Mouse (Mus musculus) layer of hippocampus, postnatal 36 days (tissue): Measurements from ENCODE around the gene Zfp560. TPM values are rescaled to one million over a fixed set of nuclear protein-coding genes. Genes with fewer than 3 reads are reported as not detected.
"Not testable (repeated sequence)": the region's sequence is repeated elsewhere in the genome, so short reads cannot be mapped to it uniquely, and the experiment has no call there.

Experiments used
- DNase-seq, 2 experiments: peaks; one replicate each; pipeline ENCODE4 v3.0.0; 2022
- total RNA-seq, 2 experiments: library from RNA; stranded (reverse); gene quantifications; 2 replicates each; pipeline ENCODE4 v1.2.3; 2021

Gene Zfp560
- total RNA-seq = 10 to 100 TPM in 1 of 2 experiments, 1 to 10 TPM in 1; 9.3 to 10.9 TPM

GRCm38 (mm10) chr9:20384532-20385342 lies at the start of gene Zfp560:
Gene Zfp560, minus strand, starts transcription at chr9:20385177.
- DNase-seq = peak; percentile 86 to 90

- DNase-seq = no peak
These were observed 45.0 kb upstream of the Zfp560 start for GRCm38 (mm10) chr9:20430004-20430403.

- no peak for DNase-seq
These were observed 26.5 kb upstream of the Zfp560 start for GRCm38 (mm10) chr9:20411460-20411859.

GRCm38 (mm10) chr9:20409319-20409718 lies 24.3 kb upstream of the Zfp560 start:
- DNase-seq = no peak

GRCm38 (mm10) chr9:20385343-20385703 lies 346 bp upstream of the Zfp560 start:
- DNase-seq = peak in 1 of 2 experiments; percentile 1

- no peak for DNase-seq
These were observed 1.3 kb downstream of the Zfp560 start for GRCm38 (mm10) chr9:20383659-20384058.

GRCm38 (mm10) chr9:20374712-20375111 lies 10.3 kb downstream of the Zfp560 start:
- DNase-seq = no peak

- no peak for DNase-seq
These were observed 17.7 kb downstream of the Zfp560 start for GRCm38 (mm10) chr9:20367311-20367710.

- DNase-seq = no peak
These were observed 36.5 kb downstream of the Zfp560 start for GRCm38 (mm10) chr9:20348501-20348900.

- no peak for DNase-seq
These were observed 49.0 kb downstream of the Zfp560 start, which contains the start of gene Olfr18 for GRCm38 (mm10) chr9:20335994-20336393. Gene Olfr18, minus strand, starts transcription at chr9:20336094.

- DNase-seq = no peak
These were observed 86.7 kb downstream of the Zfp560 start, which contains the start of gene Olfr873 for GRCm38 (mm10) chr9:20298232-20298631. Gene Olfr873, plus strand, starts transcription at chr9:20298532.

GRCm38 (mm10) chr9:20295562-20295961 lies 89.4 kb downstream of the Zfp560 start:
- not testable (repeated sequence) for DNase-seq

Other genes with a start within 250 kb of the Zfp560 start
- not detected for gene Olfr870, start 211.1 kb downstream of the Zfp560 start, total RNA-seq
- gene Olfr871, start 173.0 kb downstream of the Zfp560 start, total RNA-seq = not detected
- gene Olfr872, start 148.1 kb downstream of the Zfp560 start, total RNA-seq = not detected
- not detected for gene Olfr39, start 102.8 kb downstream of the Zfp560 start, total RNA-seq
- gene Olfr873, start 86.6 kb downstream of the Zfp560 start, total RNA-seq = not detected
- gene Olfr18, start 49.1 kb downstream of the Zfp560 start, total RNA-seq = not detected
- 10 to 100 TPM; 24.2 to 28.6 TPM for gene Zfp26, start 75.0 kb upstream of the Zfp560 start, total RNA-seq
- gene Zfp426, start 107.6 kb upstream of the Zfp560 start, total RNA-seq = 10 to 100 TPM; 25.2 to 32.8 TPM
- 10 to 100 TPM; 44.3 to 45.1 TPM for gene Zfp266, start 136.2 kb upstream of the Zfp560 start, total RNA-seq
- gene Zfp846, start 196.1 kb upstream of the Zfp560 start, total RNA-seq = 10 to 100 TPM; 23.9 to 24.8 TPM